Mouse (Mus musculus) C2C12 (cell line): ENCODE data around the gene Pole3.

ENCODE experiments used
- CTCF ChIP-seq: IDR thresholded peaks from one replicate; pipeline ENCODE4 v1.5.1; 2011; ENCODE audit not compliant: control insufficient read depth, insufficient read depth, insufficient read length
- MAX ChIP-seq: IDR thresholded peaks from one replicate; pipeline ENCODE4 v1.6.1; 2011; ENCODE audit warnings: mild to moderate bottlenecking, control low read depth
- MYOD1 ChIP-seq: IDR thresholded peaks from one replicate; pipeline ENCODE4 v1.6.1; 2011; ENCODE audit warnings: low read depth; ENCODE audit not compliant: control insufficient read depth, insufficient read length
- USF1 ChIP-seq: IDR thresholded peaks from one replicate; pipeline ENCODE4 v1.6.1; 2011; ENCODE audit warnings: low read depth, mild to moderate bottlenecking, control low read depth, moderate library complexity

GRCm38 (mm10) chr4:62475793-62476192, 49.1 kb downstream of the Pole3 start:
- no peak for TF ChIP-seq USF1
- no peak for TF ChIP-seq CTCF
- no peak for TF ChIP-seq MAX
- no peak for TF ChIP-seq MYOD1
